Mouse (Mus musculus) midbrain, postnatal 0 days (tissue): ENCODE measurements at regions not wholly inside any gene's neighbourhood (a gene's known extent, or its start where the extent isn't known, plus 50 kb on each side); places are given as distances from the start of the nearest gene placed in this dataset.

ENCODE experiments used
- ATAC-seq: fragments of 200-750 bp; cut with Nextera tagmentation; 2 replicates; pipeline ENCODE4 v1.8.0; 2017; ENCODE audit warnings: moderate number of reproducible peaks, mild to moderate bottlenecking, moderate TSS enrichment, moderate library complexity; ENCODE audit not compliant: low FRiP score
- DNase-seq: peaks from one replicate; pipeline ENCODE4 v3.0.0-alpha.2; 2015; ENCODE audit warnings: low spot score
- H3K27ac ChIP-seq: fragments of 300-500 bp; sonication (generic); 2 replicates; pipeline ENCODE4 v1.5.1; 2014; ENCODE audit warnings: low read depth, mild to moderate bottlenecking, low read length, mixed read lengths
- H3K27me3 ChIP-seq: fragments of 300-500 bp; sonication (generic); 2 replicates; pipeline ENCODE4 v1.6.1; 2014; ENCODE audit warnings: low read length, control low read depth, mixed read lengths; ENCODE audit not compliant: insufficient read depth
- H3K36me3 ChIP-seq: fragments of 300-500 bp; sonication (generic); 2 replicates; pipeline ENCODE4 v1.6.1; 2014; ENCODE audit warnings: low read length, control low read depth, mixed read lengths; ENCODE audit not compliant: insufficient read depth
- H3K4me1 ChIP-seq: fragments of 300-500 bp; sonication (generic); 2 replicates; pipeline ENCODE4 v1.6.1; 2014; ENCODE audit warnings: mild to moderate bottlenecking, control low read depth, antibody characterized with exemption, low read length, mixed read lengths; ENCODE audit not compliant: insufficient read depth
- H3K4me2 ChIP-seq: fragments of 300-500 bp; sonication (generic); 2 replicates; pipeline ENCODE4 v1.6.1; 2014; ENCODE audit warnings: low read depth, mild to moderate bottlenecking, low read length, mixed read lengths; ENCODE audit not compliant: poor library complexity, severe bottlenecking
- H3K4me3 ChIP-seq: fragments of 300-500 bp; sonication (generic); 2 replicates; pipeline ENCODE4 v1.5.1; 2014; ENCODE audit warnings: low read depth, mild to moderate bottlenecking, low read length, moderate library complexity
- H3K9ac ChIP-seq: fragments of 300-500 bp; sonication (generic); replicated peaks from 2 replicates; pipeline ENCODE4 v1.6.1; 2014; ENCODE audit warnings: mild to moderate bottlenecking, low read length, moderate library complexity, mixed read lengths; ENCODE audit not compliant: poor library complexity, severe bottlenecking
- H3K9me3 ChIP-seq: fragments of 300-500 bp; sonication (generic); 2 replicates; pipeline ENCODE4 v1.6.1; 2016; ENCODE audit warnings: low read length, control low read depth
- CTCF ChIP-seq: IDR thresholded peaks from 2 replicates; pipeline ENCODE4 v1.5.1; 2016; ENCODE audit warnings: antibody characterized with exemption, mild to moderate bottlenecking
- WGBS: fragments of 180-500 bp; shearing (Covaris S2); extraction: QIAGEN DNeasy Blood & Tissue Kit; methylation state at CpG from one replicate; pipeline ENCODE4 v1.1.7; 2014; 5-methylcytosine and 5-hydroxymethylcytosine counted together

DNA sequence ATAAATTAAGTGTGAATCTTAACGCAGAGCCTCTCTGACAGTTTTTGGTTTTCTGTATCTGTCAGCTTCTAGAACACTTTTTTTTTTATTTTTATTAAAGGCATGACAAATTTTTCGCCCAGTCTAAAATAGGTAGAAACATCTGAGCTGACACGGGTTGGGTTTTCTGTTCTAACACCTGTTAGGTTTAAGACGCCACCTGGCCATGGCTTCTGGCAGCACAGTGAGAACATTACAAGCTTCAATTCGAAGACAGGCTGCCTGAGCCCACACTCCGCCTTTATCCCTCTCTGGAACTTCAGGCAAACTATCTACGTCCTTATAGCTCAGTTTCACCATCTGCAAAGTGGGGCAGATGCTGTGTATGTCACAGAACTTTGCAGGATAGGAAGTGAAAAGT, 398.9 kb upstream of the Fam92a start:
- TF ChIP-seq CTCF = no peak
- no peak overlapping the region for H3K9ac ChIP-seq
- H3K4me1 ChIP-seq = no peaks in the 10 kb centered on the region
- DNase-seq = no peak
- no peaks in the 10 kb centered on the region for H3K36me3 ChIP-seq
- 84% methylated on average over 7 of the region's 7 CpGs for WGBS
- no peak overlapping the region for H3K4me2 ChIP-seq
- H3K27me3 ChIP-seq = no peaks in the 10 kb centered on the region
- ATAC-seq = no peak
- H3K9me3 ChIP-seq = no peaks in the 10 kb centered on the region
- no peak overlapping the region for H3K4me3 ChIP-seq
- H3K27ac ChIP-seq = no peak overlapping the region

GRCm38 (mm10) chr4:12567643-12568042, 395.8 kb upstream of the Fam92a start:
- H3K4me3 ChIP-seq = no peak overlapping the region
- no peak overlapping the region for H3K4me2 ChIP-seq
- H3K36me3 ChIP-seq = no peaks in the 10 kb centered on the region
- no peak for ATAC-seq
- H3K9ac ChIP-seq = no peak overlapping the region
- no peak for DNase-seq
- H3K27ac ChIP-seq = no peak overlapping the region
- H3K27me3 ChIP-seq = no peaks in the 10 kb centered on the region
- 15% methylated on average over 5 of the region's 5 CpGs for WGBS
- TF ChIP-seq CTCF = no peak
- H3K4me1 ChIP-seq = no peaks in the 10 kb centered on the region
- no peaks in the 10 kb centered on the region for H3K9me3 ChIP-seq

- Histone ChIP-seq H3K9me3 (no peaks in the 10 kb centered on the region), H3K9ac (no peak overlapping the region), H3K36me3 (no peaks in the 10 kb centered on the region), H3K4me2 (no peak overlapping the region), H3K4me3 (no peak overlapping the region), H3K27me3 (no peaks in the 10 kb centered on the region), H3K27ac (no peak overlapping the region), H3K4me1 (no peaks in the 10 kb centered on the region)
- TF ChIP-seq CTCF = no peak
- no peak for ATAC-seq
- DNase-seq = no peak
- 55% methylated on average over 1 of the region's 1 CpGs for WGBS
These were observed 391.2 kb upstream of the Fam92a start for GRCm38 (mm10) chr4:12563016-12563415.

- H3K4me1 ChIP-seq = no peaks in the 10 kb centered on the region
- H3K4me2 ChIP-seq = no peak overlapping the region
- WGBS = 68% methylated on average over 3 of the region's 3 CpGs
- H3K9me3 ChIP-seq = no peaks in the 10 kb centered on the region
- no peak overlapping the region for H3K9ac ChIP-seq
- H3K27ac ChIP-seq = no peak overlapping the region
- TF ChIP-seq CTCF = no peak
- H3K4me3 ChIP-seq = no peak overlapping the region
- DNase-seq = no peak
- H3K36me3 ChIP-seq = no peaks in the 10 kb centered on the region
- no peaks in the 10 kb centered on the region for H3K27me3 ChIP-seq
- ATAC-seq = no peak
These were observed 388.7 kb upstream of the Fam92a start for GRCm38 (mm10) chr4:12560546-12560945.

DNA sequence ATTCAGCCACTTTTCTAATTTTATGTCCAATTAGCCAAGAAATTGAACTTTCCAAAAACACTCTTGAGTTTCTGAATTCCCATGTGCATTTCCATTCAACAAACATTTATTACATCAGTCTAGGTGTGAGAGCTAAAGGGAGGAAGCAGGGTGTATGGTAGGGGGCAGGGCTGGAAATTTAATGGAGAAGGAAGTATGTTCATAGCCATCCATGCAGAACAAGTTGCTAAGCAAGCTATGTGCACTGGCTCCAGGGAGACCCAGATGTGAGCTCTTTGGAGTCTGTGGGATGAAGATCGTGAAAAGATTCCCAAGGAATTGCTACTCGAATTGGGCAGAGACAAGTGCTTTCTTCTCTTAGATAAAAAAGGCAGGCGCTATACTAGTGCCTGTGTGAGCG, 388.2 kb upstream of the Fam92a start:
- Histone ChIP-seq H3K4me2 (no peak overlapping the region), H3K27ac (no peak overlapping the region), H3K9me3 (no peaks in the 10 kb centered on the region), H3K4me1 (no peaks in the 10 kb centered on the region), H3K27me3 (no peaks in the 10 kb centered on the region), H3K9ac (no peak overlapping the region), H3K4me3 (no peak overlapping the region), H3K36me3 (no peaks in the 10 kb centered on the region)
- 77% methylated on average over 4 of the region's 4 CpGs for WGBS
- no peak for ATAC-seq
- no peak for TF ChIP-seq CTCF
- no peak for DNase-seq

- 89% methylated on average over 2 of the region's 2 CpGs for WGBS
- no peak for DNase-seq
- no peaks in the 10 kb centered on the region for H3K27me3 ChIP-seq
- TF ChIP-seq CTCF = no peak
- no peak for ATAC-seq
- no peak overlapping the region for H3K27ac ChIP-seq
- H3K9ac ChIP-seq = no peak overlapping the region
- no peak overlapping the region for H3K4me3 ChIP-seq
- H3K9me3 ChIP-seq = no peaks in the 10 kb centered on the region
- H3K4me1 ChIP-seq = no peaks in the 10 kb centered on the region
- no peak overlapping the region for H3K4me2 ChIP-seq
- H3K36me3 ChIP-seq = no peaks in the 10 kb centered on the region
These were observed 385.3 kb upstream of the Fam92a start for GRCm38 (mm10) chr4:12557105-12557504.

GRCm38 (mm10) chr4:12549265-12549664, 377.4 kb upstream of the Fam92a start:
- H3K27ac ChIP-seq = no peak overlapping the region
- no peak for TF ChIP-seq CTCF

More at GRCm38 (mm10) chr4:12549265-12549664, 377.4 kb upstream of the Fam92a start:
- DNase-seq = no peak
- H3K9ac ChIP-seq = no peak overlapping the region
- no peaks in the 10 kb centered on the region for H3K9me3 ChIP-seq
- no peaks in the 10 kb centered on the region for H3K27me3 ChIP-seq
- no peak overlapping the region for H3K4me2 ChIP-seq
- 81% methylated on average over 4 of the region's 4 CpGs for WGBS
- H3K36me3 ChIP-seq = no peaks in the 10 kb centered on the region
- H3K4me3 ChIP-seq = no peak overlapping the region
- no peak for ATAC-seq
- no peaks in the 10 kb centered on the region for H3K4me1 ChIP-seq
